Mouse (Mus musculus) intestine, embryonic 15.5 days (tissue): ENCODE data around the gene Dtl. TPM values are rescaled to one million over a fixed set of nuclear protein-coding genes. Genes with fewer than 3 reads are reported as not detected.
"Not testable (repeated sequence)": the region's sequence is repeated elsewhere in the genome, so short reads cannot be mapped to it uniquely, and the experiment has no call there.

Experiments
- ATAC-seq: fragments of 200-750 bp; cut with Nextera tagmentation; 2 replicates; pipeline ENCODE4 v1.8.0; 2017; ENCODE audit warnings: moderate TSS enrichment, moderate library complexity
- H3K27ac ChIP-seq: fragments of 300-500 bp; sonication (generic); 2 replicates; pipeline ENCODE4 v1.5.1; 2015; ENCODE audit warnings: mild to moderate bottlenecking, inconsistent platforms
- H3K27me3 ChIP-seq: fragments of 300-500 bp; sonication (generic); replicated peaks from 2 replicates; pipeline ENCODE4 v1.6.1; 2015; ENCODE audit warnings: inconsistent platforms
- H3K36me3 ChIP-seq: fragments of 300-500 bp; sonication (generic); 2 replicates; pipeline ENCODE4 v1.6.1; 2015; ENCODE audit warnings: inconsistent platforms
- H3K4me1 ChIP-seq: fragments of 300-500 bp; sonication (generic); replicated peaks from 2 replicates; pipeline ENCODE4 v1.6.1; 2015; ENCODE audit warnings: inconsistent platforms
- H3K4me2 ChIP-seq: fragments of 300-500 bp; sonication (generic); replicated peaks from 2 replicates; pipeline ENCODE4 v1.6.1; 2015; ENCODE audit warnings: mild to moderate bottlenecking, inconsistent platforms
- H3K4me3 ChIP-seq: fragments of 300-500 bp; sonication (generic); replicated peaks from 2 replicates; pipeline ENCODE4 v1.5.1; 2015; ENCODE audit warnings: inconsistent platforms
- H3K9ac ChIP-seq: fragments of 300-500 bp; sonication (generic); 2 replicates; pipeline ENCODE4 v1.6.1; 2015; ENCODE audit warnings: inconsistent platforms
- H3K9me3 ChIP-seq: fragments of 300-500 bp; sonication (generic); 2 replicates; pipeline ENCODE4 v1.6.1; 2016; ENCODE audit warnings: inconsistent platforms
- WGBS: fragments of 180-500 bp; shearing (Covaris S2); methylation state at CpG from one replicate; pipeline ENCODE4 v1.1.7; 2015; 5-methylcytosine and 5-hydroxymethylcytosine counted together
- polyA plus RNA-seq: library from polyadenylated mRNA; unstranded; fragments of >200 nt; fragmentation: Nextera tagmentation; extraction: Ambion mirVana; gene quantifications from 2 replicates; pipeline ENCODE4 v1.2.1, GENCODE M21; 2015

Gene Dtl
- polyA plus RNA-seq, 1 experiment from 2014 or later, result 38.7 TPM

DNA sequence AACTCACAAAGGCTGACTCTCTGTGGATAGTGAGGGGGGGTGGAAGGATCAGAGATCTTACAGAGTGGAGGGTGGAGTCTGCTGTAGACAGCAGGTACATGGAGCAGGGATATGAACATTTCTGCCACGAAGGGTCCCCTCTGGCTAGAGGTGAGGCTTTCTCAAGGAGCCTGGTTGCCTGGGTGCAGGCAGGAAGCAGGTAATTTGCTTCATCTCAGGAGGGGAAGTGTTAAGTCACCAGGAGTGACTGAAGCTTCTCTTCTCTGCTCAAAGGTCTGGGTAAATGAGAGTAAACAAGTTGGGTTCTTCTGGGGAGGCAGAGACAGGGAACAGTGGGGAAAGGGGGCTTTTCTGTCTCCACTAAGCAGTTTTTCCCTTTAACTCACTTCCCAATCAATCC is 44.3 kb downstream of the Dtl start:
- 24% methylated on average over 1 of the region's 1 CpGs for WGBS
- Histone ChIP-seq H3K9me3 (no peaks in the 10 kb centered on the region), H3K4me2 (no peak overlapping the region), H3K36me3 (0 out of 2 replicates have a peak, but pooled peaks cover 1% of the 10 kb centered on the region), H3K4me3 (no peak overlapping the region), H3K27me3 (no peaks in the 10 kb centered on the region), H3K27ac (no peak overlapping the region), H3K4me1 (0 out of 2 replicates have a peak, but pooled peaks cover 4% of the 10 kb centered on the region), H3K9ac (no peak overlapping the region)
- no peak for ATAC-seq

DNA sequence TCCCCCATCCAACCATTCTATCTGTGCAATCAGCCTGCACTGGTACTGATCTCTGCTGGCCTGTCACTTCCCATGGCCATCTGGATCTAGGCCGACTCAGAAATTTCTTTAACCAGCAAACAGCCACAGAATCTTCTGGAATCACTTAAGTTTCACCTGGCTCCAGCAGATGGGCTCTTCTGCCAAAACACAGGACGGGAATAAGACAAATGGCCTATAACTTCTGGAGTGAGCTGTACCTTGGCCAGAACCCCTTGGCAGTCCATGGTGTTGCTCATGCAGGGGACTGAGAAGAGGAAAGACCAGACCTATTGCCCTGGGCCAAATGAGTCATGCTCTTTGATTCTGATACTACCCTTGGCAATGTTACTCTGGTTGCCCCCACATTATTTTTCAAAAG is 45.9 kb downstream of the Dtl start:
- ATAC-seq, result no peak
- WGBS, result 72% methylated on average over 2 of the region's 2 CpGs
- Histone ChIP-seq H3K4me3 (no peak overlapping the region), H3K9me3 (no peaks in the 10 kb centered on the region), H3K4me2 (no peak overlapping the region), H3K27ac (no peak overlapping the region), H3K4me1 (0 out of 2 replicates have a peak, but pooled peaks cover 4% of the 10 kb centered on the region), H3K36me3 (no peaks in the 10 kb centered on the region), H3K9ac (no peak overlapping the region), H3K27me3 (no peaks in the 10 kb centered on the region)

DNA sequence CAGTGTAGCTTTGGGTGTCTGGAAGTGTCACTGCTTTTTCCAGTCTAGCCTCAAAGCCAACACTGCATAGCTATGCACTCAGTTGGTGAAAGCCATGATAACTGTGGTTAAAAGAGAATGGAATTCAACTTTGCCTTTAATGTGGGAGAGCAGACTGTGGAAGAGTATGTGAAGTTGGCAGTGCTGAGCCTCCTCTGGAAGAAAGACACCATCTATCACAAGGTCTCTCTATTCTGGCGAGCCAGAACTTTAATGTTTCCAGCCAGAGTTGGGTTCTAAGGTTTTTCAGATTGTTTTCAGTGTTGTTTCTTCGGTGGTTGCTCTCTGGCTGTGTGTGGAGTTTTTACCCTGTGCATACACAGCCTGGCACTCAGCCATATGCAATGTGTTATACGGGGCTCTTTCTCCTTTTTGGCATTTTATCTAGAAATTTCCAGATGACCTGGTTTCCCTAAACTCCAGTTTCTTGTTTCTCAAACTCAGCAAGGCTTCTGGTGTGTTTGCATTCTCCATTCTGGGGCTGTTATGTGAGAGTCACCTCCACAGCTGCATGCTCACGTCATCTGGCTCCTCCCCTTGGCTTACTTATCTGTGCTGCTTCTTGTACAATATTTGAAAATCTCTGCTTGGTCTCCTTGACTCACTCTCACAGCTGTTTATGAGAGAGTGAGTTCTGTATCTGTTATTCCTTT is 47.3 kb downstream of the Dtl start:
- ATAC-seq, result no peak
- no peak overlapping the region for H3K9ac ChIP-seq
- 30% methylated on average over 4 of the region's 4 CpGs for WGBS
- H3K4me1 ChIP-seq, result 0 out of 2 replicates have a peak, but pooled peaks cover 4% of the 10 kb centered on the region
- no peak overlapping the region for H3K4me2 ChIP-seq
- H3K4me3 ChIP-seq, result no peak overlapping the region
- no peak overlapping the region; the same call in 1 of the 2 replicates for H3K27ac ChIP-seq
- H3K27me3 ChIP-seq, result no peaks in the 10 kb centered on the region
- no peaks in the 10 kb centered on the region for H3K9me3 ChIP-seq
- H3K36me3 ChIP-seq, result no peaks in the 10 kb centered on the region

DNA sequence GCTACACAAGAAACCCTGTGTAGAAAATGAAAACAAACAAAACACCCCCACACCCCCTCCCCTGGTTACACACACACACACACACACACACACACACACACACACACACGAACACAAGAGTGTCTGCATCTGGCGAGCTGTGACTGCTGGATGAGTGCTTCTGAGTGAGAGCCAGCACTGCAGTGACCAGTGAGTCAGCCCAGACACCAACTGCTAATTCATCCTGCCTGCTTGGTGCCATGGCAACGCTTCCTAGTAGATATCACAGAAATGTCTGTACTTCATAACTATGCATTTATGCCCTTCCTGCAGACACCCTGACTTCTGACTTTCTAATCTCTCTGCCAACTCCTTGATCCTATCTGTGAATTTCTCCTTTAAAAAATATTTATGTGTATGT is 48.3 kb downstream of the Dtl start:
- Histone ChIP-seq H3K4me2 (no peak overlapping the region), H3K27me3 (no peaks in the 10 kb centered on the region), H3K4me3 (no peak overlapping the region), H3K9ac (no peak overlapping the region), H3K36me3 (no peaks in the 10 kb centered on the region), H3K4me1 (0 out of 2 replicates have a peak, but pooled peaks cover 4% of the 10 kb centered on the region), H3K27ac (no peak overlapping the region), H3K9me3 (no peaks in the 10 kb centered on the region)
- no peak for ATAC-seq
- WGBS, result 59% methylated on average over 3 of the region's 3 CpGs

DNA sequence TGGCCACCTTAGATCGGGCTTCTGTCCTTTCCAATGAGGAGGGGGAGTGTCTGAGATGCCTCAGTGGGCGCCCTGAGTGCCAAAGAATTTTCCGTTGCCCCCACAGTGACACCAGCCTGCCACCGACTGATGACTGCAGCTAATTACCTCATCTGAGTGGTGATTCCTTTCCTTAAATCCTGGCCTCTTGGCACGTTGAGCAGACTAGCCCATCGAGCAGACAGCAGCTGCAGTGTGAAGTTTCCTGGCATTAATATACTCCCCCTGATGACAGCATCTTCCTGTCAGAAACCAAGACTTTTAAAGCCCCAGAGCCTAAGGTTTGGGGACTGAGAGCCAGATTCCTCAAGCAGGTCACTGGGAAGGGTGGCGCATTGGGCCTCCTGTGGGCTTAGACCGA is 53.9 kb downstream of the Dtl start:
- Histone ChIP-seq H3K4me3 (no peak overlapping the region), H3K36me3 (no peaks in the 10 kb centered on the region), H3K27me3 (no peaks in the 10 kb centered on the region), H3K9me3 (no peaks in the 10 kb centered on the region), H3K4me1 (0 out of 2 replicates have a peak, but pooled peaks cover 4% of the 10 kb centered on the region), H3K9ac (no peak overlapping the region), H3K4me2 (no peak overlapping the region), H3K27ac (no peak overlapping the region)
- 73% methylated on average over 8 of the region's 8 CpGs for WGBS
- no peak for ATAC-seq

DNA sequence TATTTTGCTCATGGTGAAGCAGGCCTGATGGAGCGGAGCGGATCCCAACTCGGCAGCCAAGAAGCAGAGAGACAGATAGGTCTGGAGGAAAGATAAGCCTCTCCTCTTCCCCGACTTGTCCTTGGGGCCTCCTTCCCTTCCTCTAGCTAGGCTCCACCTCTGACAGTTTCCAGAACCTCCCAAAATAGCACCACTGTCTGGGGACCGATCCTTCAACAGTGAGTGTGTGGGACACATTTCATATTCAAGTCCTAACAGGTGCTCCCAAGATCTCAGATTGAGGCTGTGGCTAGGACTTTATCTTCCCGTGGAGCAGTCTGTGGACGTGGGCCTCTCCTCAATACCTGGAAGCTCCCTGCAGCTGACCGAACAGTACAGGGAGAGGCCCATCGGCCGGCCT is 54.7 kb downstream of the Dtl start:
- H3K4me1 ChIP-seq, result 0 out of 2 replicates have a peak, but pooled peaks cover 4% of the 10 kb centered on the region
- no peaks in the 10 kb centered on the region for H3K27me3 ChIP-seq
- H3K4me2 ChIP-seq, result no peak overlapping the region
- H3K36me3 ChIP-seq, result no peaks in the 10 kb centered on the region
- H3K4me3 ChIP-seq, result no peak overlapping the region
- no peaks in the 10 kb centered on the region for H3K9me3 ChIP-seq
- H3K27ac ChIP-seq, result no peak overlapping the region
- ATAC-seq, result no peak
- 68% methylated on average over 10 of the region's 10 CpGs for WGBS
- no peak overlapping the region for H3K9ac ChIP-seq

DNA sequence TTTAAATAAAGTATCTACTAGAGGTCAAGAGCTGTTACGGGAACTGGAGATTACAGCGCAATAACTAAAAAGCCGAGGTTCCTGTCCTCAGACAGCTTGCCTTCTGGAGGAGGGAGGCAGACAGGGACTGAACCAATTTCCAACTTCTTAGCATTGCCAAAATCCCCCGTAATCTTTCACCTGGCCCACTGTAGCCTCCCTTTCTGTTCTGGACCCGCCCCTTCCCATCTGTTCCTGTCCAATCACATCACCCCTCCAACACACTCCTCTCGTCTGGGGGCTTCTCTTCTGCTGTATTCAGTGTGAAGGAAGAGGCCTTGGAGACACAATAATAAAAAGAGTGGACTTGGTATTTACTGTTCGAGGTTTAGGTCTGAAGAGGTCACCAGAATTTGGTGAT is 55.1 kb downstream of the Dtl start:
- Histone ChIP-seq H3K9ac (no peak overlapping the region), H3K9me3 (no peaks in the 10 kb centered on the region), H3K27me3 (no peaks in the 10 kb centered on the region), H3K36me3 (no peaks in the 10 kb centered on the region), H3K4me2 (no peak overlapping the region), H3K27ac (no peak overlapping the region), H3K4me3 (no peak overlapping the region), H3K4me1 (0 out of 2 replicates have a peak, but pooled peaks cover 4% of the 10 kb centered on the region)
- WGBS, result 81% methylated on average over 7 of the region's 7 CpGs
- ATAC-seq, result no peak

DNA sequence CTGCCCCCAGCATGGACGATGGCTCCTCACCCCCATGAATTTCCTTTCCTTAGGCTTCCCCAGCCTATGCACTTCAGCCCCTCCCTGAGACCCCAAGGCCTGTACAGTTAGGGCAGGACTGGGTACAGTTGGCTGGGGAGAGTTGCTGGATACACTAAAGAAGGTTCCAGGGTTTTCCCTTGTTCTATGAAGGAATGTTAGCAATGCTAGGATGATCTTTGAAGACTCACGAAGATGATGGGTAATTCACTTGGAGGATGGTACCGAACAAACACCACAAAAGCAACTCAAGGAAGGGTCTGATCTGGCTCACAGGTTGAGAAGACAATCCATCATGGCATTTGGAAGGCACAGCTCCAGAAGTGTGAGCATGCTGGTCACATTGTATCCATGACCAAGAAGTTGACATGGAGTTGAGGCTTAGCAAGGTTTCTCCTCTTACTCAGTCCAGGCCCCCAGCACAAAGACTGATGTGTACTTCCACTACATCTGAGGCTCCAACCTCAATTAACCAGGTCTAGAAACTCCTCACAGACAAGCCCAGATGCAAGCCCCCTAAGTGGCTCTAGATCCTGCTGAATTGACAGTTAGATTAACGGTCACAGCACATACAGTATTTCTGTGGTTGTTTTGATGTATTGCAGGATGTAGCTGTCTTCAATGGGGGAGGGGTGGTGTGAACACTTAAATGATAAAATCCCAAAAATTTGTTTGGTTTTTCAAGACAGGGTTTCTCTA is 55.8 kb downstream of the Dtl start:
- Histone ChIP-seq H3K36me3 (no peaks in the 10 kb centered on the region), H3K9ac (no peak overlapping the region), H3K27ac (no peak overlapping the region), H3K4me3 (no peak overlapping the region), H3K4me2 (no peak overlapping the region), H3K9me3 (no peaks in the 10 kb centered on the region), H3K27me3 (no peaks in the 10 kb centered on the region), H3K4me1 (0 out of 2 replicates have a peak, but pooled peaks cover 4% of the 10 kb centered on the region)
- no peak for ATAC-seq
- WGBS, result 82% methylated on average over 4 of the region's 4 CpGs

DNA sequence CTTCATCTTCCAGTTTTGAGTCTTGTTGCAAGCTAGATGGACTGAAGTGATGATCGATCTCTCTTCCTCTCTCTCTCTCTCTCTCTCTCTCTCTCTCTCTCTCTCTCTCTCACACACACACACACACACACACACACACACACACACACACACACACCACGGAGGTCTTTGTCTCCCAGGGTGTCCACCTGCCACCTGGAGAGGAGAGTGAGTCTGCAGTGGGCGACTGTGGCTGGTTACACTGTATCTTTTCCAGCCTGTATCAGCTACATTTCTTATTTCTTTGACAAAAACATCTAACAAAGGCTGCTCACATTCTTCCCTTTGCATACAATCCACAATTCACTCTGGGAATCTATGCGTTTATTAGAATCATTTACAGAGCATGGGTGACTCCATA is 56.4 kb downstream of the Dtl start:
- 75% methylated on average over 4 of the region's 4 CpGs for WGBS
- Histone ChIP-seq H3K4me1 (0 out of 2 replicates have a peak, but pooled peaks cover 4% of the 10 kb centered on the region), H3K27ac (no peak overlapping the region), H3K27me3 (no peaks in the 10 kb centered on the region), H3K9me3 (no peaks in the 10 kb centered on the region), H3K4me2 (no peak overlapping the region), H3K9ac (no peak overlapping the region), H3K4me3 (no peak overlapping the region), H3K36me3 (no peaks in the 10 kb centered on the region)
- ATAC-seq, result no peak

DNA sequence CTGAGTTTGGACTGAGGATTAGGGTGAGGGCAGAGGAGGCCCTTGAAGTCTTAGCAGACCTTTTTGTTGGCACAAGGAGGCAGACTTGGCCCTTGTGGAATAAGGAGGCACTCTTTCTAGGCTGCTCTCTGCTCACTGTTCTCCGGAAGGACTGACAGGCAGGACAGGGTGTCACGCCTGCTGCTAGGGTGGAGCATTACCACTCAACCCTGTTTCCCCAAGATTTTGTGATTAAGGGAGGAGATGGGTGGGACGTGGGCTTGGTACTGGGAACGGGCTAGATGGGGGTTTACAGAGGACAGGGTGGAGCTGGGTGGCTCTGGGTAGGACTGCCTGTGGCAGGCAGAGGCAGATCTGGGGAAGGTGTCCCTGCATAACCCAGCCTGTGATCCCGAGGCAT is 57.4 kb downstream of the Dtl start:
- H3K4me3 ChIP-seq, result no peak overlapping the region
- H3K9me3 ChIP-seq, result no peaks in the 10 kb centered on the region
- 0 out of 2 replicates have a peak, but pooled peaks cover 4% of the 10 kb centered on the region for H3K4me1 ChIP-seq
- H3K36me3 ChIP-seq, result no peaks in the 10 kb centered on the region
- no peak for ATAC-seq
- no peaks in the 10 kb centered on the region for H3K27me3 ChIP-seq
- 75% methylated on average over 5 of the region's 5 CpGs for WGBS
- H3K9ac ChIP-seq, result no peak overlapping the region
- no peak overlapping the region for H3K4me2 ChIP-seq
- H3K27ac ChIP-seq, result no peak overlapping the region

DNA sequence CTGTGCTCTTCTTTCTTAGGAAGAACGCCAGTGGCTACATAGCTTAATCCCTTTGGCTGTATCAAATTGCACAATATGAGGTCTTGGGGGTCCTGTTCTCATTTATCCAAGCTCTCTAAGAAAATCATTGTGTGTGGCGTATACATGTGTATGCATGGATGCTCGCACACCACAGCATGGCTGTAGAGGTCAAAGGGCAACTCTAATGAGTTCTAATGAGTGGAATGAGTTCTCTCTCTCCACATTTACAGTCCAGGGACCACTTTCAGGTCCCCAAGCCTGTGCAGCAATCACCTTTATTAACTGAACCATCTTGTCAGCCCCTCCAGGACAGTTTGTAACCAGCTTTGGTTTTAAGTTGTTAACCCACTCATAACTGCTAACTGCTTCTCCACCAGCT is 58.3 kb downstream of the Dtl start:
- H3K4me1 ChIP-seq, result 0 out of 2 replicates have a peak, but pooled peaks cover 4% of the 10 kb centered on the region
- H3K27ac ChIP-seq, result no peak overlapping the region
- H3K4me2 ChIP-seq, result no peak overlapping the region
- H3K9ac ChIP-seq, result no peak overlapping the region
- no peak overlapping the region for H3K4me3 ChIP-seq
- no peaks in the 10 kb centered on the region for H3K36me3 ChIP-seq
- 85% methylated on average over 3 of the region's 3 CpGs for WGBS
- no peak for ATAC-seq
- no peaks in the 10 kb centered on the region for H3K9me3 ChIP-seq
- no peaks in the 10 kb centered on the region for H3K27me3 ChIP-seq

DNA sequence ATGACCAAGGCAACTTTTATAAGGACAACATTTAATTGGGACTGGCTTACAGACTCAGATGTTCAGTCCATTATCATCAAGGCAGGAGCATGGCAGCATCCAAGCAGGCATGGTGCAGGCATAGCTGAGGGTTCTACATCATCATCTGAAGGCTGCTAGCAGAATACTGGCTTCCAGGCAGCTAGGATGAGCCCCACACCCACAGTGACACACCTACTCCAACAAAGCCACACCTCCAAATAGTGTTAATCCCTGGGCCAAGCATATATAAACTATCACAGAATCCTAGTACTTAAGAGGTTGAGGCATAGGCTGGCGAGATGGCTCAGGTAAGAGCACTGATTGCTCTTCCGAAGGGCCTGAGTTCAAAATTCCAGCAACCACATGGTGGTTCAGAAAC is 59.0 kb downstream of the Dtl start:
- not testable (repeated sequence) for H3K4me2 ChIP-seq, H3K27me3 ChIP-seq, H3K36me3 ChIP-seq, H3K4me3 ChIP-seq, H3K9me3 ChIP-seq, ATAC-seq, H3K4me1 ChIP-seq, H3K27ac ChIP-seq, H3K9ac ChIP-seq
- 76% methylated on average over 2 of the region's 2 CpGs for WGBS
